Mouse (Mus musculus) CH12.LX (cell line): ENCODE measurements at regions not wholly inside any gene's neighbourhood (a gene's known extent, or its start where the extent isn't known, plus 50 kb on each side); places are given as distances from the start of the nearest gene placed in this dataset.

Experiments
- DNase-seq: peaks from one replicate; pipeline ENCODE4 v3.0.0-alpha.2; 2013; ENCODE audit errors: extremely low read depth
- H3K27ac ChIP-seq: 2 replicates; pipeline ENCODE4 v1.5.1; 2012; ENCODE audit warnings: low read depth, mild to moderate bottlenecking, control low read depth, moderate library complexity; ENCODE audit not compliant: insufficient read depth
- H3K27me3 ChIP-seq: replicated peaks from 2 replicates; pipeline ENCODE3; 2012; ENCODE audit warnings: inconsistent platforms
- H3K36me3 ChIP-seq, 2 experiments: replicated peaks in 1 of 2; 2 replicates each; pipeline versions ENCODE3 to v1.6.1; 2012; ENCODE audit warnings: inconsistent platforms in 1 of 2, low read length in 1 of 2, mild to moderate bottlenecking in 1 of 2, mixed read lengths in 1 of 2, moderate library complexity in 1 of 2; ENCODE audit not compliant: control insufficient read depth in 1 of 2, insufficient read depth in 1 of 2
- H3K4me1 ChIP-seq, 2 experiments: 2 replicates each; pipeline ENCODE4 v1.6.1; 2012; ENCODE audit warnings: inconsistent platforms in 1 of 2, moderate library complexity in 1 of 2; ENCODE audit not compliant: insufficient read depth in 2 of 2, control insufficient read depth in 1 of 2
- H3K4me2 ChIP-seq: 2 replicates; pipeline ENCODE4 v1.6.1; 2012; ENCODE audit warnings: low read depth, mild to moderate bottlenecking, control low read depth; ENCODE audit not compliant: poor library complexity, insufficient read depth, severe bottlenecking
- H3K4me3 ChIP-seq, 3 experiments: fragments of 150-350 bp in 1 of 3; sonication (generic) in 1 of 3; replicated peaks in 1 of 3; 2 replicates each; pipeline versions ENCODE3 to v1.5.1; 2011 to 2012; ENCODE audit warnings: low read depth in 2 of 3, low read length in 2 of 3, mild to moderate bottlenecking in 2 of 3, moderate library complexity in 2 of 3, control low read depth in 1 of 3, improper control_type of control experiment in 1 of 3, inconsistent platforms in 1 of 3, mixed read lengths in 1 of 3; ENCODE audit not compliant: poor library complexity in 1 of 3
- H3K79me2 ChIP-seq: replicated peaks from 2 replicates; pipeline ENCODE4 v1.6.1; 2012; ENCODE audit warnings: mild to moderate bottlenecking, moderate library complexity; ENCODE audit not compliant: control insufficient read depth, poor library complexity, insufficient read depth, severe bottlenecking; ENCODE audit errors: extremely low read depth
- H3K9ac ChIP-seq: 2 replicates; pipeline ENCODE4 v1.6.1; 2012; ENCODE audit warnings: low read depth, mild to moderate bottlenecking, control low read depth, moderate library complexity; ENCODE audit not compliant: insufficient read depth
- H3K9me3 ChIP-seq: replicated peaks from 2 replicates; pipeline ENCODE3; 2012; ENCODE audit warnings: low read length, inconsistent platforms, mixed read lengths
- CHD2 ChIP-seq: IDR thresholded peaks from 2 replicates; pipeline ENCODE4 v1.6.1; 2011; ENCODE audit warnings: low read length, improper control_type of control experiment
- CTCF ChIP-seq, 2 experiments: IDR thresholded peaks in 1 of 2; conservative IDR thresholded peaks in 1 of 2; 2 replicates each; pipeline ENCODE4 v1.5.1; 2011 to 2012; ENCODE audit warnings: low read depth in 2 of 2, low read length in 2 of 2, improper control_type of control experiment in 1 of 2, inconsistent platforms in 1 of 2, mild to moderate bottlenecking in 1 of 2, moderate library complexity in 1 of 2
- KAT2A ChIP-seq: IDR thresholded peaks from 2 replicates; pipeline ENCODE4 v1.6.1; 2012; ENCODE audit warnings: low read length, improper control_type of control experiment, inconsistent platforms; ENCODE audit not compliant: insufficient replicate concordance
- MAX ChIP-seq: IDR thresholded peaks from 2 replicates; pipeline ENCODE4 v1.6.1; 2011; ENCODE audit warnings: low read length, improper control_type of control experiment
- MXI1 ChIP-seq: IDR thresholded peaks from 2 replicates; pipeline ENCODE4 v1.6.1; 2011; ENCODE audit warnings: mild to moderate bottlenecking, low read depth, low read length, improper control_type of control experiment
- NELFE ChIP-seq: IDR thresholded peaks from 2 replicates; pipeline ENCODE4 v1.6.1; 2011; ENCODE audit warnings: low read depth, low read length, improper control_type of control experiment
- PAX5 ChIP-seq: IDR thresholded peaks from 2 replicates; pipeline ENCODE4 v1.6.1; 2012; ENCODE audit warnings: low read length, inconsistent platforms, mixed read lengths
- POLR2AphosphoS2 ChIP-seq: IDR thresholded peaks from 2 replicates; pipeline ENCODE4 v1.6.1; 2011; ENCODE audit warnings: low read depth, low read length, improper control_type of control experiment
- TBP ChIP-seq: conservative IDR thresholded peaks from 2 replicates; pipeline ENCODE4 v1.6.1; 2011; ENCODE audit warnings: low read depth, low read length, improper control_type of control experiment
- UBTF ChIP-seq: IDR thresholded peaks from 2 replicates; pipeline ENCODE4 v1.6.1; 2012; ENCODE audit warnings: low read depth, mild to moderate bottlenecking, inconsistent platforms, low read length, improper control_type of control experiment, moderate library complexity
- ZC3H11A ChIP-seq: IDR thresholded peaks from 2 replicates; pipeline ENCODE4 v1.6.1; 2012; ENCODE audit warnings: low read depth, mild to moderate bottlenecking, inconsistent platforms, low read length, improper control_type of control experiment
- ZKSCAN1 ChIP-seq: IDR thresholded peaks from 2 replicates; pipeline ENCODE4 v1.6.1; 2012; ENCODE audit warnings: low read depth, inconsistent platforms, low read length, improper control_type of control experiment, borderline replicate concordance
- dilution Hi-C: fragments of 300-500 bp; cut with MboI; formaldehyde crosslinking; loops from 2 replicates; pipeline ENCODE4 v1.14.3; 2020; ENCODE audit warnings: low sequenced_read_pairs; ENCODE audit not compliant: extremely low pct_unique_long_range_greater_than_20kb, extremely low pct_ligation_motif_present
- in situ Hi-C: fragments of 300-500 bp; cut with MboI; formaldehyde crosslinking; loops from 3 replicates; pipeline ENCODE4 v1.14.3; 2019; ENCODE audit warnings: low sequenced_read_pairs, low pct_ligation_motif_present, low pct_unique_long_range_greater_than_20kb, mixed read lengths

GRCm38 (mm10) chr1:60833668-60834067 lies 53.1 kb upstream of the Ctla4 start:
- Histone ChIP-seq H3K4me2 (no peak overlapping the region), H3K79me2 (peaks cover 28% of the 10 kb centered on the region), H3K27me3 (no peaks in the 10 kb centered on the region), H3K27ac (no peak overlapping the region), H3K4me1 (peaks cover 0 to 4% of the 10 kb centered on the region in 2 experiments; a peak in 2 of 4 replicates), H3K36me3 (peaks cover 0 to 3% of the 10 kb centered on the region in 2 experiments), H3K9me3 (no peaks in the 10 kb centered on the region), H3K4me3 (no peak overlapping the region), H3K9ac (no peak overlapping the region)
- TF ChIP-seq CHD2 (no peak), NELFE (no peak), PAX5 (no peak), CTCF (conservative IDR thresholded peaks at IDR 0.05 in 1 of 2, IDR thresholded peaks at IDR 0.05 in 1 of 2; ENCODE audit: low read depth in 2 of 2, low read length in 2 of 2) (no peak), POLR2AphosphoS2 (no peak), ZC3H11A (no peak), ZKSCAN1 (no peak), MAX (no peak), UBTF (no peak), TBP (no peak), MXI1 (no peak), KAT2A (no peak)
- no peak for DNase-seq
- dilution Hi-C loops (no loop called here), in situ Hi-C loops (no loop called here)
